8 mouse cellular contexts compared by ENCODE assay signal in genomic region chr12:85373591-85374560, GRCm38 (mm10). TPM values are rescaled to one million over a fixed set of nuclear protein-coding genes. Genes with fewer than 3 reads are reported as not detected.
DNase-seq lines count a peak whose midpoint lies in the region; ATAC-seq and TF ChIP-seq lines count a peak whose summit lies in the region.

No protein-coding gene starts in this region.

- H3K9me3 ChIP-seq in hindbrain, embryonic 11.5 days (ENCODE audit: control insufficient read depth, low read length) = no peaks in the 10 kb centered on the region

- H3K4me2 ChIP-seq in hindbrain, embryonic 11.5 days (replicated peaks; ENCODE audit: low read depth, low read length) = peak overlapping the region; percentile 63

- peak overlapping the region; percentile 80 for H3K9ac ChIP-seq in hindbrain, embryonic 11.5 days (ENCODE audit: low read depth, low read length)

- no peaks in the 10 kb centered on the region for H3K27me3 ChIP-seq in cerebellum, adult 2 months (ENCODE audit: control insufficient read depth, insufficient read depth, low read length)
- no peaks in the 10 kb centered on the region for H3K27me3 ChIP-seq in hindbrain, embryonic 11.5 days (ENCODE audit: control insufficient read depth, insufficient read depth, low read length)

- WGBS in cerebellum, adult 2 months = 1% methylated on average over 52 of the region's 53 CpGs
- 1% methylated on average over 42 of the region's 53 CpGs for WGBS in hindbrain, embryonic 11.5 days

- peak; percentile 94 for DNase-seq in Muller cell, postnatal 12 days (ENCODE audit: inconsistent ontology term)
- DNase-seq in cerebellum, adult 2 months = peak in 1 of 2 experiments; percentile 65
- peak; percentile 61 for DNase-seq in forelimb bud, embryonic 11.5 days (ENCODE audit: low read depth, low spot score)
- DNase-seq in hindbrain, embryonic 11.5 days (ENCODE audit: low spot score) = peak; percentile 59
- DNase-seq in layer of hippocampus, postnatal 25 days (ENCODE audit: extremely low spot score in 1 of 2, low spot score in 1 of 2) = peak; percentile 54 to 65
- peak; percentile 82 to 86 for DNase-seq in lung, postnatal 4 days
- DNase-seq in retina, postnatal 1 day = peak; percentile 70
- peak; percentile 81 for DNase-seq in thymus, postnatal 4 days

- 0 out of 2 replicates have a peak, but pooled peaks cover 2% of the 10 kb centered on the region for H3K4me1 ChIP-seq in cerebellum, adult 2 months (ENCODE audit: control insufficient read depth, insufficient read depth, low read length)
- H3K4me1 ChIP-seq in hindbrain, embryonic 11.5 days (replicated peaks; ENCODE audit: control insufficient read depth, insufficient read depth, low read length) = no peaks in the 10 kb centered on the region

- no peaks in the 10 kb centered on the region for H3K36me3 ChIP-seq in hindbrain, embryonic 11.5 days (ENCODE audit: control insufficient read depth, insufficient read depth, low read length)

- peak overlapping the region; percentile 34; the same call in 1 of the 2 replicates for H3K27ac ChIP-seq in cerebellum, adult 2 months (ENCODE audit: insufficient read depth, low read length)
- 0 out of 2 replicates have a peak overlapping the region, but pooled peaks have one; percentile 60 for H3K27ac ChIP-seq in hindbrain, embryonic 11.5 days (ENCODE audit: low read depth, low read length)

- no peak for TF ChIP-seq CTCF in cerebellum, adult 2 months (IDR thresholded peaks at IDR 0.05; ENCODE audit: borderline replicate concordance, insufficient read depth, low read depth, low read length)

- TF ChIP-seq POLR2A in cerebellum, adult 2 months (IDR thresholded peaks at IDR 0.05; ENCODE audit: borderline replicate concordance, insufficient read depth, low read length) = 0 out of 2 replicates have a peak, but pooled peaks have one; percentile 23

- peak; percentile 69; the same call in 1 of the 2 replicates for ATAC-seq in hindbrain, embryonic 11.5 days (ENCODE audit: low FRiP score)

- peak overlapping the region; percentile 69 for H3K4me3 ChIP-seq in cerebellum, adult 2 months (replicated peaks; ENCODE audit: insufficient read depth, low read depth, low read length)
- H3K4me3 ChIP-seq in hindbrain, embryonic 11.5 days (ENCODE audit: low read depth, low read length) = peak overlapping the region; percentile 77

RNA-seq across cellular contexts. Expression of gene Tmed10, which starts 0.8 kb away (rescaled TPM):
- 174 and 178 TPM in 2 replicates for polyA plus RNA-seq in cerebellum, adult 2 months (2012; rRNA removed)
- 279 TPM in 2 replicates for polyA plus RNA-seq in hindbrain, embryonic 11.5 days (2014; fragmentation: Nextera tagmentation; extraction: Ambion mirVana)
- total RNA-seq in layer of hippocampus, postnatal 25 days (2021) = 100 to 1,000 TPM; 162 TPM

RNA-seq across cellular contexts. Expression of gene Nek9, which starts 34.7 kb away (rescaled TPM):
- polyA plus RNA-seq in cerebellum, adult 2 months (2012; rRNA removed) = 38.6 and 40.1 TPM in 2 replicates
- polyA plus RNA-seq in hindbrain, embryonic 11.5 days (2014; fragmentation: Nextera tagmentation; extraction: Ambion mirVana) = 10.2 and 13.4 TPM in 2 replicates
- 10 to 100 TPM; 31.8 to 31.9 TPM for total RNA-seq in layer of hippocampus, postnatal 25 days (2021)
